Mouse (Mus musculus) left cerebral cortex, adult 9 months (tissue): ENCODE results near the gene Dlgap1.
A peak's percentile ranks its signal among the peaks of the same experiment; 100 is the strongest.

ENCODE experiments used
- DNase-seq, 2 experiments: peaks; one replicate each; pipeline ENCODE4 v3.0.0; 2022; ENCODE audit warnings: low spot score in 2 of 2

Gene Dlgap1

GRCm38 (mm10) chr17:70614407-70615060 is 645.7 kb downstream of the Dlgap1 start:
- no peak for DNase-seq

- DNase-seq, result peak; percentile 60 to 82
Observed at GRCm38 (mm10) chr17:70622493-70622892, 653.6 kb downstream of the Dlgap1 start.

DNA sequence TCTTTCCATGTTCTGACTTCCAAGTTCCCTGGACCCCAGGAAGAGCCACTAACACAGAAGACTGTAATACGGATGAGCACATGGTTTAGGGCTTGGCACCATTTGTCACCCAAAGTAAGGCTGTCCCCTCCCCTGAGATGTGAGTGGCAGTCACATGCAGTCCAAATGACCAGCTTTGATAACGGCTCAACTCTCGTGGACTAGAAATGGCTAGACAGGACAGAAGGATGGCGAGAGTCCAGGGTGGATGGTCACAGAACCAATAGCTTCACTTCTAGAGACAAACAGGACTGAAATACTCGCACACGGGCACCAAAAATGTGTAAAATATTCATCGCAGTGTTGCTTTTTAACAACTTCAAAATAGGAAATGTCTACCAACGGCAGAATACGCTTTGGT is 657.5 kb downstream of the Dlgap1 start:
- DNase-seq, result no peak

GRCm38 (mm10) chr17:70626925-70627324 is 658.1 kb downstream of the Dlgap1 start:
- DNase-seq, result no peak

DNA sequence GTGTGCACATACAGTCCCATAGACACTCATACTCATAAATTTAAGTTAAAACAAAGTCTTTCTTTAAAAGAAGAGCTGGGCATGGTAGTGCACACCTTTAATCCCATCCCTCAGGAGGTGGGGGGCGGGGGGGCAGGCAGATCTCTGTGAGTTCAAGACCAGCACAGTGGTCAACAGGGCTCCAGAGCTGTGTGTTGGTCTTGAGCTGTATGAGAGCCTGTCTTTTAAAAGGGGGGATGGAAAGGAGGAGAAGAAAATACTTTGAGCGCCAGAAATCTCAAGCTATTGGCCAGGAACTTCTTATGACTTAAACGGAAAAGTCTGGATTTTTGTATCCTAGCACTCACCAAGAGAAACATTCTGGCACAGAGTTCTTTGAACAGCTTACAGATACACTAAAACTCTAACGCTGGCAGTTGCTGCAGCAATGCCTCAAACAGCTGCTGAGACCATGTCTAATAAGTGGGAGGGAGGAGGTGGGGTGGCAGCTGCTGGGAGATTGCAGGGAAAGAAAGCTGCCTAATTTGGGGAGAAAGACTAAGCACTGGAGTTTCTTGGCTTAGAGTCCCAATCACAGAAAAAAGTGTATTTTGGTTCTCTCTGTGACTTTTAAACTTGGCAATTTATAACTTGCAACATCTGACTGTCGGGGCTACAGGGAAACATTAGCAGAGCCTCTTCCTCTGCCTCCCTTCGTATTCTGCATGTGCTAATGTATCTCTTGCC is 660.9 kb downstream of the Dlgap1 start:
- DNase-seq, result peak; percentile 80

GRCm38 (mm10) chr17:70633181-70633944 is 664.5 kb downstream of the Dlgap1 start:
- peak; percentile 82 to 95 for DNase-seq

DNA sequence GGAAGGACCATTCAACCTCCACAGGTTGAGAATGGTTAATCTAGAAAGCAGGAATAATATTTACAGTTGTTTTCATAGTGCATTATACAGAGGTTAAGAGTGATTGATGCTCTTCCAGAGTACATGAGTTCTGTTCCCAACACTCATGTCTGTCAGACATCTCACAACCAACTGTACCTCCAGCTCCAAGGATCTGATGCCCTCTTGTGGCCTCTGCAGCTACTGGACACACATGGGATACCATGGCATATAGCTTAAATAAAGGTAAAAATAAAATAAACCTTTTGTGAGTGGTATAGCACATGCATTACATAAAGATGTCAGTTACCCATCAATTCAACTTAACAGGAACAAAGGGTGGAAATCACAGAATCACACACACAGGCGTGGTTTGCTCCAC is 674.3 kb downstream of the Dlgap1 start:
- DNase-seq, result no peak

DNA sequence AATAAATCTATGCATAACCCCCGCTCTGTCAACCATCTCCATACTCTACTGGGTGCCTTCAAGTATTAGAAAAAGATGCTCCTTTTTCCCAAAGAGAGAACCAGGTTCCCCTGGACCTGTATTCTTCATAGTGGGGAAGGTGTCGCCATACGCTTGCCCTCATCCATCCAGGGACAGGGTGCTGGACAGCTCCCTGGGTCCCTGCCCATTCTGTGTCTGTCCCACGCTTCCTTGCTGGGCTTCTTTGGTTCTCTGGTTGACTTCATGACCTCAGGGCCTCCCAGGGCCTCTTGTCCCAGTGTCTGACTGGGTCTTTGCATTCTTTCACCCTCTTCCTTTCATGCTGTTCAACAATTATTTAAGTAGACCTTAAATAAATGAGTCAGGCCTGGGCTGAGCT is 677.8 kb downstream of the Dlgap1 start:
- no peak for DNase-seq

DNA sequence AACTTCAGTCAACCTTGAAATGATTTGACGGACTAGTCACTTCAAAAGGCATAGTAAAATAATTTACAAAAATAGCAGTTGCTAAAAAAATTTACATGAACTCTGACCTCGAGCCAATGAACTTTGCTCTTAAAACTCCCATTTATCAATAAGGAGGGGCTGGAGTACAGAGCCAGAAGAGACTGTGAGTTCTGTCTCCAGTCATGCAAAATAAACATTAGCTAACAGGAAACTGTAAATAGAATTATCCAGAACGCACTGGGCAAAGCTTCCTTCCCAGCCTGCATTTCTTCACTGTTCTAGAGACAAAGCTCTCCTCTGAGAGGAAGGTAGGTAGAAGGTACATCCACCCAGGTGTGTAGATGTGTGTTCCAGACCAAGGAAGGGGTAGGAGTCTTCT is 692.5 kb downstream of the Dlgap1 start:
- DNase-seq, result no peak

GRCm38 (mm10) chr17:70663992-70664391 is 695.1 kb downstream of the Dlgap1 start:
- no peak for DNase-seq

DNA sequence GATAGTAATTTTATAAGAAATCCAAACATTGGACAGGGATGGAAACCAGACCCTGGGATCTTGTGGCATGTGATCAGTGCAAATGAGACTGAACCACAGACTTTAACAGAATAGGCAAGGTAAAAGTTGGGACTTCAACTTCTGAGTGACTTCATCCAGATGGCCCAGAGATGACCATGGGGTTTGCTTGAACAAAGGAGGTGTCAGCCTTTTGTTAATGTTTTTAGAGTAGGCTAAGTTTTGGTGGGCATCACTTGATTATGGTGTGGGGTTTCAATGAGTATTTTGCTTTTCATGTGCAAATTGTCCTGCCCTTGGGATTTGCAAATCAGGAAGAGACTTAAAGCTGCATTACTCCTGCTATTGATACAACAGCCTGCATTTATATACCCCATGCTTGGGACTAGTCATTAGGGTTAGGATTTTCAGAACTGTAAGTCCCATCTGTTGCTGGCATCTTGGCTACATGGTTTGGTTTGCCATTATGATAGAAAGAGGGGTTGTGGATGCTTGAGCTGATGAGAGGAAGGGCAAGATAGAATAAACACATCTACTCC is 695.7 kb downstream of the Dlgap1 start:
- DNase-seq, result no peak

DNA sequence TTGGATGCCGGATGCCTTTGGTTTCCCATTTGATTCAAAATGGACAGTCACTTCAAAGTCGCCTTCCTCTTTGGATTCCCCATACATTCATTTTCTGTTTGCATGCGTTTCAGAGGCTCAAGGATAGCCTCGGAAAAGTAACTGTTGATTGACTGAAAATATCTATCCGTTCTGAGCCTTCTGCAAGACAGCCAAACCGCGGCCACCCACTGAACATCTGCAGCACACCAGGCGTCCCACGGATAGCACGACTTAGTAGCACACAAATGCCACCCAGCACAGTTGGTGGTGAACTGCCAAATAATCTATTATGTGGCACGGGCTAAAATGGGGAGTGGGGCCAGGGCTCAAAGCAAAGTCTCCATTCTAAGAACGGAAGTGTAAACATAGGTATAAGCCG is 705.1 kb downstream of the Dlgap1 start:
- peak; percentile 55 to 75 for DNase-seq

GRCm38 (mm10) chr17:70676522-70676921 is 707.6 kb downstream of the Dlgap1 start:
- DNase-seq, result no peak

- peak in 1 of 2 experiments; percentile 87 for DNase-seq
Observed at GRCm38 (mm10) chr17:70683561-70684167, 714.8 kb downstream of the Dlgap1 start.

DNA sequence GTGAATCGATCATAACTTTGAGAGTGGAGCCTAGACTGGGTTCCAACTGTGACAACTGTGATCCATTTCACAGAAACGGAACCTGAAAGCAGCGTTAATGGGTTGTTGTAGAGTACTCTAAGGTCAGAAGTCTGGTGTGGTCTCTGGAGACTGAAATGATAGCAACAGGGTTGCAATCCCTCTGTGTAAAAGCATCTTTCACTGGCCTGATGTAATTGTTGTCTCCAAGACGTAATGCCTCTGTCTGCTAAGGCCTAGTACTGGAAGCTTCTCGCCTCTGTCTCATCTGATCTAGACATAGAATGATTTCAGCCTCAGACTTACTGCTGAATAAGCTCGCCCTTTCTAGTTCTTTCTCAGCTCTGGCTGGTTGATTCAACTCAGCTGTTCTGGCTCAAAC is 721.3 kb downstream of the Dlgap1 start:
- no peak for DNase-seq

DNA sequence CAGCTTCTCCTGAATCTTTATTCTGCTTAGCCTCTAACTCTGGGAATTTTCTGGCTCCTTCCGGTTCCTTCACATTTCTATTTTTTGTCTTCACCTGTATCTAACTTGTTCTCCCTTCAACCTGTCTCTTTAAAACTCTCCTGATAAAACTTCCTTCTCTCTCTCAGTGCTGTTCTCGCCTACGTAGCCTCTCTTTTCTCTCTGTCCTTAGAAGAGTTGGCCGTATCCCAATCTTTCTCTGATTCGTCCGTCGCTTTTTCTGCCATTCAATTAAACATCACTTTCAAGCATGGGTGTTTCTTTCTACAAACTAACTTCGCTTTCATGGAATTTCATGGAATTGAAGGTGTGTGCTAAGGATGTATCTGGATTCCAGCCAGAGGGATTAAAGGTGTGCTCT is 721.7 kb downstream of the Dlgap1 start:
- DNase-seq, result no peak

DNA sequence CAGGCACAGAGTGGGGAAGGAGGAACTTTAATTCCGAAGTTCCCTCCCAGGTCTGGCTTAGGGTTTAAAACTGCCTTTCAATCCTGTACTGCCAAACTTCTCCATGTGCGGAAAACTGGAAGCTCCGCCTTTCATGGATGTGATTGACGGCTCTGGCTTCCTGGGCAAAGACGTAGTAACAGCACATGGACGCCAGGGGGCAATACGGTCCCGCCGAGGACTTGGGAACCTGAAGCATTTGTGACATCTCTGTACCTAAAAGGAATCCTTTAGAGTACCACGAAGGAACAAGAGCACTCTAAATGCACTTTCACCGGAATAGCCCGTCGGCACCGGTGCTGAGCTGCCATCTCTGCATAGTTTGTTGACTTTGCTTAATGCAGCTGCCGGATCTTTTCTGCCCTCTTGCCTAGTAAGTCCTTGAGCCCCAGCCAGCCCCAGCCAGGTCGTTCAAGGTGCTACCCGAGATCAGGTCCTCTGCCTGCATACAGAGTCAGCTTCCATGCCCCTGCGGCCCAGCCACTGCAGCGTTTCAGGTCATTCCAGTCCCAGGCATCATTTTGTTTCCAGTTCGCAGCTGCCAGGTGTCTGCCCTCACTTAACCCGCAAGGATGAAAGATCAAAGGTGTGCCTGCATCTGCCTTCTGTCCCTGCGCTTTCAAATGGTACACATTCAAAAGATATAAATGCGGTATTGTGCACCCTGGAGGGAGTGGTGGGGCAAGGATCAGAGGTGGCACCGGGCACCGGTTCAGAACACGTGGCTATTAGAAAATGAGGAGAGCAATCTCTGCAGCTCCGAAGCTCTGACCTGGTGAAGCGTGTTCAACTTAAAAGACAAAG is 738.3 kb downstream of the Dlgap1 start:
- peak in 1 of 2 experiments; percentile 85 for DNase-seq

DNA sequence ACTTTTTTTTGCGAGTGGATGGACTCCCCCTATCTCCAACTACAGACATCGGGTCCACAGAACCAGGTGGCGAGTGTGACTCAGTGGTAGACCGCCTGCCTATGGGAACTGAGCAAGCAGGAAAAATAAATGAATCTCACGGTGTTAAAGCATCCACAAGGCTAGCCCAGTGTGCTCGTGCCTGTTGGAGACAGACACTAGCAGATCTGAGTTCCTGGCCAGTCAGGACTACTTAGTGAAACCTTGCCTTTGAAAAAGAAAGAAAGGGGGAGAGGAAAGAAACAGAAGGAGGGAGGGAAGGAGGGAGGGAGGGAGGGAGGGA is 738.9 kb downstream of the Dlgap1 start:
- DNase-seq, result no peak

GRCm38 (mm10) chr17:70709545-70709944 is 740.7 kb downstream of the Dlgap1 start:
- DNase-seq, result no peak

- no peak for DNase-seq
Observed at GRCm38 (mm10) chr17:70713470-70713869, 744.6 kb downstream of the Dlgap1 start.

DNA sequence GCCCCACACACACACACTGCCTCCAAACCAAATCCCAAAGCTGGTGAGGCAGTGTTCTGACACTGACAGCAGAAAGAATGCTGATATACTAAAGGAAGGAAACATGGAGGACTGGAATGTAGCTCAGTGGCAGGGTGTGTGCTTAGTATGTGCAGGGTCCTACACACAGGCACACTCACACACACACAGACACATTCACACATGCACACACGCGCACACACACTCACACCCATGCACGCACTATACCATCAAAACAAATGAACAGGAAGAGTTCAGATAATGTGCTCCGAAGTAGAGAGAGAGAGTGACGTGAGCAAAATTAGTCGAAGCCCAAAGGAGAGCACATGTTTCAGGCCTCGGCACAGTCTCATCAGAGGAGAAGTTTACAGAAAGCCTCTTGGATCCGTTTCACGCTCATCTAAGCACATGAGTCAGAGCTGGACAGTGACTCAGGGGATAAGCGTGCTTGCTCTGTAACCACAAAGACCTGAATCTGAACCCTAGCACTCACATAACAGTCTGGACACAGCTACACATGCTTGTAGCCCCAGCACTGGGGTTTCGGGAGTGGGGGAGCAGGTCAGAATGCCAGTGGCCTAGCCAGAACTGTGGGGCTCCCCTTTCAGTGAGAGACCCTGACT is 750.9 kb downstream of the Dlgap1 start:
- DNase-seq, result no peak
